Mouse (Mus musculus): ENCODE results near the gene Slc39a11. TPM values are rescaled to one million over a fixed set of nuclear protein-coding genes. Genes with fewer than 3 reads are reported as not detected.
A peak's percentile ranks its signal among the peaks of the same experiment; 100 is the strongest.

Gene Slc39a11
- polyA plus RNA-seq, 1 experiment from 2014 or later: 21.8 TPM

DNA sequence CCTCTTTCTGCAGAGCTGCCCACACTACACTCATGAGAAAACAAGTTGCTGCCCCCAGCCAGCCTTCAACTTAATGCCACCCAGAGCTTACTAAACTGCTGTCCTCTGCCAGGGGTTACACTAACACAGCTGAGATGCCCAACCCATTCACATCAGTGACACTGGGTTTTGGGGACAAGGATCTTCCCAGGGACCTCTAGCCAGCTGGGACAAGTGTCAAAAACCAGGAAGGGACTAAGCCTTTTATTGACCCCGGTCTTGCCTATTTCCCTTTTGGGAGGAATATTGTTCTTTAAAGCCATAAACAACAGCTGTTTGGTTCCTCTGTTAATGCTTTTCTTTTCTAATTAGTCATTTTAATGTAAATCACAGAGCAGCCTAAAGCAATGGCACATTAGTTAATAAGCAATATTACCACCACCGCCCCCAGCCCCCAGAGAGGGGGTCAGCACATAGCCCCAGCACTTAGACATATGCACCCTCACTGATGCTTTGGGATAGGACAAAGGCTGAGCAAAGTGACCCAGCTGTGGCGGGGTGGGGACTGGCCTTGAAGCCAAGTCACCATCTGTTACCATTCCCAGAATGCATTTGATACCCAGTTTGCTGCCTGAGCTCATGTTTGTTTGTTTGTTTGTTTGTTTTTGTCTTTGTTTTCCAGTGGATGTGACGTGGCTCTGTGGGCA is 341.5 kb downstream of the Slc39a11 start:
- H3K4me2 ChIP-seq: no peak overlapping the region
- no peak overlapping the region for H3K4me3 ChIP-seq (ENCODE audit: low read depth, low read length)
- H3K27ac ChIP-seq (ENCODE audit: low read depth): no peak overlapping the region
- no peak for TF ChIP-seq CTCF (IDR thresholded peaks at IDR 0.05; ENCODE audit: low read depth)
- ATAC-seq (ENCODE audit: insufficient read depth): no peak
- no peaks in the 10 kb centered on the region for H3K36me3 ChIP-seq (ENCODE audit: insufficient read depth)
- no peak for DNase-seq
- H3K9me3 ChIP-seq (ENCODE audit: low read depth, low read length): no peaks in the 10 kb centered on the region
- H3K9ac ChIP-seq: no peak overlapping the region
- H3K27me3 ChIP-seq (ENCODE audit: insufficient read depth, low read length): no peaks in the 10 kb centered on the region
- 68% methylated on average over 4 of the region's 4 CpGs for WGBS
- H3K4me1 ChIP-seq (ENCODE audit: insufficient read depth): no peaks in the 10 kb centered on the region; the same call in 1 of the 2 replicates

GRCm38 (mm10) chr11:113303204-113303603 is 346.7 kb downstream of the Slc39a11 start:
- H3K36me3 ChIP-seq (ENCODE audit: insufficient read depth): no peaks in the 10 kb centered on the region
- no peaks in the 10 kb centered on the region for H3K9me3 ChIP-seq (ENCODE audit: low read depth, low read length)
- no peak for DNase-seq
- H3K4me1 ChIP-seq (ENCODE audit: insufficient read depth): no peaks in the 10 kb centered on the region; the same call in 1 of the 2 replicates
- no peak for ATAC-seq (ENCODE audit: insufficient read depth)
- WGBS: 78% methylated on average over 5 of the region's 5 CpGs
- H3K27ac ChIP-seq (ENCODE audit: low read depth): no peak overlapping the region
- H3K4me2 ChIP-seq: no peak overlapping the region
- no peak for TF ChIP-seq CTCF (IDR thresholded peaks at IDR 0.05; ENCODE audit: low read depth)
- no peaks in the 10 kb centered on the region for H3K27me3 ChIP-seq (ENCODE audit: insufficient read depth, low read length)
- H3K9ac ChIP-seq: no peak overlapping the region
- H3K4me3 ChIP-seq (ENCODE audit: low read depth, low read length): no peak overlapping the region

DNA sequence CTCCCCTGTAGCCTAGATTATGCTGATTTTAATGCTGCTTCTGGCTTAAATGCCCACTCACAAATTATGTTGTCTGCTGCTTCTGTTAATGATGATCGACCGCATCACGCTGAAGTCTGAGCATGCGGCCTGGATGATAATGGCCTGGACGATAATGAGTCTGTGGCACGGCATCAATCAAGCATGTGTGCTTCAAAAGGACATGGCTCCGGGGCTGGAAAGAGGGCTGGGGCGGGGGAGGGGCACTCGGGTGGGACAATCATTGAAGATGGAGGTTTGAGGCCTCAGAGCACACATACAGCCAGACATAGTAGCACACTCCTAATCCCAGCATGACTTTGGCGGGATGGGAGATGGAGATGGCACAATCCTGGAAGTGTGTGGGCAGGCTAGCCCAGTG is 350.4 kb downstream of the Slc39a11 start:
- no peak for DNase-seq
- ATAC-seq (ENCODE audit: insufficient read depth): no peak

GRCm38 (mm10) chr11:113297765-113298164 is 352.1 kb downstream of the Slc39a11 start:
- DNase-seq: peak; percentile 92
- WGBS: 15% methylated on average over 2 of the region's 2 CpGs
- TF ChIP-seq CTCF (IDR thresholded peaks at IDR 0.05; ENCODE audit: low read depth): peak; percentile 98
- no peaks in the 10 kb centered on the region for H3K4me1 ChIP-seq (ENCODE audit: insufficient read depth)
- no peaks in the 10 kb centered on the region for H3K27me3 ChIP-seq (ENCODE audit: insufficient read depth, low read length)
- H3K9me3 ChIP-seq (ENCODE audit: low read depth, low read length): no peaks in the 10 kb centered on the region
- peak; percentile 35; the same call in 1 of the 2 replicates for ATAC-seq (ENCODE audit: insufficient read depth)
- no peaks in the 10 kb centered on the region for H3K36me3 ChIP-seq (ENCODE audit: insufficient read depth)
- no peak overlapping the region for H3K4me3 ChIP-seq (ENCODE audit: low read depth, low read length)
- no peak overlapping the region for H3K27ac ChIP-seq (ENCODE audit: low read depth)
- no peak overlapping the region for H3K9ac ChIP-seq
- H3K4me2 ChIP-seq: no peak overlapping the region

More for the DNA sequence above, 350.4 kb downstream of the Slc39a11 start:
- Histone ChIP-seq H3K4me1 (ENCODE audit: insufficient read depth) (no peaks in the 10 kb centered on the region), H3K9ac (no peak overlapping the region), H3K9me3 (ENCODE audit: low read depth, low read length) (no peaks in the 10 kb centered on the region), H3K27me3 (ENCODE audit: insufficient read depth, low read length) (no peaks in the 10 kb centered on the region), H3K4me3 (ENCODE audit: low read depth, low read length) (no peak overlapping the region), H3K36me3 (ENCODE audit: insufficient read depth) (no peaks in the 10 kb centered on the region), H3K27ac (ENCODE audit: low read depth) (no peak overlapping the region), H3K4me2 (no peak overlapping the region)
- TF ChIP-seq CTCF (IDR thresholded peaks at IDR 0.05; ENCODE audit: low read depth): no peak
- WGBS: 63% methylated on average over 10 of the region's 10 CpGs

DNA sequence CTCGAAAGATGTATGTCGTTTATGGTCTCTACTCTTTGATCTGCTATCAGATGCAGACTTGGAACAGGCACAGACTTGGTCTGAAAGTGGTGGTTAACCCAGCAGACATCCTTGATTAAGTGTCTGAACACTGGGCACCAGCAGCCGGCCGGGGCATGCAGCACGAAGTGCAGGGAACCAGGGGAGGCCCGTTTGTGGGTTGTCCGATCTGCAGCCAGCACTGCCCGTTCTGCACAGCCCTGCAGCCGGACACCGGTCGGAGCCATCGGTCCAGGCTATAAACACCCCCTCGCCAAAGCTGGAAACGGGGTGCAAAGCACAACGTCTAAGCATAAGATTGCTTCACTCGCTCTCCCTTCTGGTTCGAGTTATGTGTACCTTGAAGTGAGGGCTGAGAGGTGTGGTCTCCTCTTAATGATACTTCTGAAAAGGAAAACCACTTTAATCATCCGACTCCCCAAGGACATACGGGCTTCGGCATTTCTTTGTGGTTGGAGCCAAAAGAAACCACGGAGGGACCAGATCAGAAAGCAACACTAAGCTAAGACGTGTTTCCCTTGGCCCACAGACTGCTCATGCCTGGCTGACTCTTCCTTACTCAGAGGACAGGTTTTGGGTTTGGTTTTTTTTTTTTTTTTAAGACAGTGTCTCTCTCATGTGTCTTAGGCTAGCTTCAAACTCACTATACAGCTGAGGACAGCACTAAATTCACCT is 352.8 kb downstream of the Slc39a11 start:
- no peaks in the 10 kb centered on the region for H3K4me1 ChIP-seq (ENCODE audit: insufficient read depth)
- no peak overlapping the region for H3K9ac ChIP-seq
- no peaks in the 10 kb centered on the region for H3K27me3 ChIP-seq (ENCODE audit: insufficient read depth, low read length)
- H3K27ac ChIP-seq (ENCODE audit: low read depth): no peak overlapping the region
- TF ChIP-seq CTCF (IDR thresholded peaks at IDR 0.05; ENCODE audit: low read depth): no peak
- no peaks in the 10 kb centered on the region for H3K9me3 ChIP-seq (ENCODE audit: low read depth, low read length)
- 69% methylated on average over 22 of the region's 22 CpGs for WGBS
- no peak overlapping the region for H3K4me3 ChIP-seq (ENCODE audit: low read depth, low read length)
- no peaks in the 10 kb centered on the region for H3K36me3 ChIP-seq (ENCODE audit: insufficient read depth)
- H3K4me2 ChIP-seq: no peak overlapping the region
- DNase-seq: no peak
- ATAC-seq (ENCODE audit: insufficient read depth): no peak

GRCm38 (mm10) chr11:113296162-113296561 is 353.7 kb downstream of the Slc39a11 start:
- Histone ChIP-seq H3K27me3 (ENCODE audit: insufficient read depth, low read length) (no peaks in the 10 kb centered on the region), H3K9me3 (ENCODE audit: low read depth, low read length) (no peaks in the 10 kb centered on the region), H3K4me3 (ENCODE audit: low read depth, low read length) (no peak overlapping the region), H3K27ac (ENCODE audit: low read depth) (no peak overlapping the region), H3K4me2 (no peak overlapping the region), H3K4me1 (ENCODE audit: insufficient read depth) (no peaks in the 10 kb centered on the region), H3K36me3 (ENCODE audit: insufficient read depth) (no peaks in the 10 kb centered on the region), H3K9ac (no peak overlapping the region)
- WGBS: 25% methylated on average over 7 of the region's 7 CpGs
- peak; percentile 88 for TF ChIP-seq CTCF (IDR thresholded peaks at IDR 0.05; ENCODE audit: low read depth)
- no peak for ATAC-seq (ENCODE audit: insufficient read depth)
- DNase-seq: peak; percentile 87

GRCm38 (mm10) chr11:113294518-113294917 is 355.4 kb downstream of the Slc39a11 start:
- Histone ChIP-seq H3K27me3 (ENCODE audit: insufficient read depth, low read length) (no peaks in the 10 kb centered on the region), H3K4me1 (ENCODE audit: insufficient read depth) (no peaks in the 10 kb centered on the region), H3K4me3 (ENCODE audit: low read depth, low read length) (no peak overlapping the region), H3K27ac (ENCODE audit: low read depth) (no peak overlapping the region), H3K9ac (no peak overlapping the region), H3K9me3 (ENCODE audit: low read depth, low read length) (no peaks in the 10 kb centered on the region), H3K4me2 (no peak overlapping the region), H3K36me3 (ENCODE audit: insufficient read depth) (no peaks in the 10 kb centered on the region)
- no peak for TF ChIP-seq CTCF (IDR thresholded peaks at IDR 0.05; ENCODE audit: low read depth)
- DNase-seq (no peak), ATAC-seq (ENCODE audit: insufficient read depth) (peak; percentile 11; the same call in 1 of the 2 replicates)
- WGBS: 38% methylated on average over 8 of the region's 8 CpGs

All from lung, embryonic 14.5 days (tissue).